Mouse (Mus musculus) liver, embryonic 16.5 days (tissue): ENCODE data around the gene Apoc1. TPM values are rescaled to one million over a fixed set of nuclear protein-coding genes. Genes with fewer than 3 reads are reported as not detected.

Source experiments
- ATAC-seq: fragments of 200-750 bp; cut with Nextera tagmentation; 2 replicates; pipeline ENCODE4 v1.8.0; 2017; ENCODE audit warnings: low read depth, mild to moderate bottlenecking, moderate number of reproducible peaks, moderate library complexity
- H3K27ac ChIP-seq: fragments of 300-500 bp; sonication (generic); 2 replicates; pipeline ENCODE4 v1.5.1; 2014; ENCODE audit warnings: mild to moderate bottlenecking, low read length
- H3K27me3 ChIP-seq: fragments of 300-500 bp; sonication (generic); 2 replicates; pipeline ENCODE4 v1.6.1; 2014; ENCODE audit warnings: low read depth, low read length, mixed read lengths; ENCODE audit not compliant: control insufficient read depth, insufficient read depth
- H3K36me3 ChIP-seq: fragments of 300-500 bp; sonication (generic); 2 replicates; pipeline ENCODE4 v1.6.1; 2014; ENCODE audit warnings: mild to moderate bottlenecking; ENCODE audit not compliant: control insufficient read depth, insufficient read depth
- H3K4me1 ChIP-seq: fragments of 300-500 bp; sonication (generic); 2 replicates; pipeline ENCODE4 v1.6.1; 2014; ENCODE audit warnings: low read depth, low read length, mixed read lengths; ENCODE audit not compliant: control insufficient read depth
- H3K4me2 ChIP-seq: fragments of 300-500 bp; sonication (generic); 2 replicates; pipeline ENCODE4 v1.6.1; 2014; ENCODE audit warnings: low read depth, low read length, mixed read lengths
- H3K4me3 ChIP-seq: fragments of 300-500 bp; sonication (generic); 2 replicates; pipeline ENCODE4 v1.5.1; 2014; ENCODE audit warnings: low read depth, mild to moderate bottlenecking, low read length
- H3K9ac ChIP-seq: fragments of 300-500 bp; sonication (generic); 2 replicates; pipeline ENCODE4 v1.6.1; 2014; ENCODE audit warnings: low read depth, low read length
- H3K9me3 ChIP-seq: fragments of 300-500 bp; sonication (generic); replicated peaks from 2 replicates; pipeline ENCODE4 v1.6.1; 2016; ENCODE audit warnings: low read length; ENCODE audit not compliant: control insufficient read depth
- WGBS: fragments of 180-500 bp; shearing (Covaris S2); extraction: QIAGEN DNeasy Blood & Tissue Kit; methylation state at CpG from one replicate; pipeline ENCODE4 v1.1.7; 2014; ENCODE audit not compliant: insufficient replicate concordance; 5-methylcytosine and 5-hydroxymethylcytosine counted together
- polyA plus RNA-seq: library from polyadenylated mRNA; unstranded; fragments of >200 nt; fragmentation: Nextera tagmentation; extraction: Ambion mirVana; gene quantifications from 2 replicates; pipeline ENCODE4 v1.2.1, GENCODE M21; 2015

The Apoc1 gene
- polyA plus RNA-seq, 1 experiment from 2014 or later = 984 TPM

GRCm38 (mm10) chr7:19722754-19723195 lies 30.3 kb upstream of the Apoc1 start:
- Histone ChIP-seq H3K36me3 (no peaks in the 10 kb centered on the region), H3K4me2 (no peak overlapping the region), H3K27ac (no peak overlapping the region), H3K4me3 (no peak overlapping the region), H3K27me3 (no peaks in the 10 kb centered on the region), H3K9me3 (no peaks in the 10 kb centered on the region), H3K4me1 (peaks cover 7% of the 10 kb centered on the region), H3K9ac (no peak overlapping the region)
- peak; percentile 55 for ATAC-seq
- WGBS = 42% methylated on average over 6 of the region's 6 CpGs

- no peak overlapping the region for H3K4me2 ChIP-seq
- H3K27ac ChIP-seq = no peak overlapping the region
- no peak overlapping the region for H3K4me3 ChIP-seq
- 66% methylated on average over 4 of the region's 4 CpGs for WGBS
- H3K9ac ChIP-seq = no peak overlapping the region
- H3K4me1 ChIP-seq = peaks cover 21% of the 10 kb centered on the region
- H3K36me3 ChIP-seq = no peaks in the 10 kb centered on the region
- no peak for ATAC-seq
- H3K27me3 ChIP-seq = no peaks in the 10 kb centered on the region
- no peaks in the 10 kb centered on the region for H3K9me3 ChIP-seq
Observed at GRCm38 (mm10) chr7:19719200-19719599, 26.7 kb upstream of the Apoc1 start.

GRCm38 (mm10) chr7:19718297-19718952 lies 26.0 kb upstream of the Apoc1 start:
- H3K4me2 ChIP-seq = no peak overlapping the region
- H3K36me3 ChIP-seq = no peaks in the 10 kb centered on the region
- no peak overlapping the region for H3K4me3 ChIP-seq
- no peak for ATAC-seq
- H3K27ac ChIP-seq = no peak overlapping the region
- H3K27me3 ChIP-seq = no peaks in the 10 kb centered on the region
- H3K9me3 ChIP-seq = no peaks in the 10 kb centered on the region
- no peak overlapping the region for H3K9ac ChIP-seq
- WGBS = 69% methylated on average over 5 of the region's 5 CpGs
- peaks cover 29% of the 10 kb centered on the region for H3K4me1 ChIP-seq

- WGBS = 59% methylated on average over 4 of the region's 4 CpGs
- H3K9me3 ChIP-seq = no peaks in the 10 kb centered on the region
Observed at GRCm38 (mm10) chr7:19717346-19717745, 24.9 kb upstream of the Apoc1 start.

GRCm38 (mm10) chr7:19716822-19717221 lies 24.4 kb upstream of the Apoc1 start:
- peaks cover 12% of the 10 kb centered on the region for H3K36me3 ChIP-seq
- ATAC-seq = no peak
- peaks cover 24% of the 10 kb centered on the region for H3K4me1 ChIP-seq
- no peak overlapping the region for H3K27ac ChIP-seq
- H3K4me2 ChIP-seq = peak overlapping the region; percentile 86
- no peak overlapping the region for H3K9ac ChIP-seq
- no peaks in the 10 kb centered on the region for H3K9me3 ChIP-seq
- WGBS = 71% methylated on average over 2 of the region's 2 CpGs
- no peak overlapping the region; the same call in 1 of the 2 replicates for H3K4me3 ChIP-seq
- H3K27me3 ChIP-seq = no peaks in the 10 kb centered on the region

More at GRCm38 (mm10) chr7:19717346-19717745, 24.9 kb upstream of the Apoc1 start:
- ATAC-seq = no peak
- H3K4me1 ChIP-seq = peaks cover 24% of the 10 kb centered on the region
- no peak overlapping the region for H3K9ac ChIP-seq
- no peaks in the 10 kb centered on the region for H3K27me3 ChIP-seq
- no peak overlapping the region for H3K27ac ChIP-seq
- H3K36me3 ChIP-seq = peaks cover 6% of the 10 kb centered on the region; the same call in 1 of the 2 replicates
- no peak overlapping the region for H3K4me2 ChIP-seq
- no peak overlapping the region for H3K4me3 ChIP-seq

- Histone ChIP-seq H3K4me3 (peak overlapping the region; percentile 68), H3K9me3 (no peaks in the 10 kb centered on the region), H3K36me3 (peaks cover 18% of the 10 kb centered on the region), H3K27ac (peak overlapping the region; percentile 73), H3K27me3 (no peaks in the 10 kb centered on the region), H3K9ac (peak overlapping the region; percentile 49), H3K4me1 (peaks cover 24% of the 10 kb centered on the region), H3K4me2 (peak overlapping the region; percentile 86)
- 6% methylated on average over 18 of the region's 18 CpGs for WGBS
- ATAC-seq = no peak
Observed at GRCm38 (mm10) chr7:19716055-19716682, 23.7 kb upstream of the Apoc1 start.

GRCm38 (mm10) chr7:19715239-19716054 lies 23.0 kb upstream of the Apoc1 start, which contains the start of gene Tomm40:
Gene Tomm40, minus strand, starts transcription at chr7:19715438.
- H3K27ac ChIP-seq = peak within 1 kb of the TSS; percentile 73
- H3K4me1 ChIP-seq = peaks cover 24% of the 10 kb centered on the region
- peak within 1 kb of the TSS; percentile 98 for H3K4me2 ChIP-seq
- no peaks in the 10 kb centered on the region for H3K27me3 ChIP-seq
- no peaks in the 10 kb centered on the region for H3K9me3 ChIP-seq
- H3K36me3 ChIP-seq = peaks cover 23% of the 10 kb centered on the region
- H3K4me3 ChIP-seq = peak within 1 kb of the TSS; percentile 98
- peak within 1 kb of the TSS; percentile 87 for H3K9ac ChIP-seq
- WGBS = under 1% methylated on average over 59 of the region's 59 CpGs
- peak; percentile 96 for ATAC-seq

- no peaks in the 10 kb centered on the region for H3K27me3 ChIP-seq
- peak overlapping the region; percentile 73 for H3K27ac ChIP-seq
- peak overlapping the region; percentile 98 for H3K4me2 ChIP-seq
- no peak for ATAC-seq
- peaks cover 24% of the 10 kb centered on the region for H3K4me1 ChIP-seq
- H3K36me3 ChIP-seq = peaks cover 25% of the 10 kb centered on the region
- H3K4me3 ChIP-seq = peak overlapping the region; percentile 98
- under 1% methylated on average over 39 of the region's 39 CpGs for WGBS
- H3K9me3 ChIP-seq = no peaks in the 10 kb centered on the region
- peak overlapping the region; percentile 87 for H3K9ac ChIP-seq
Observed at GRCm38 (mm10) chr7:19714836-19715235, 22.4 kb upstream of the Apoc1 start.
